Comparison of ENCODE assay signal across 26 mouse cellular contexts in the genomic region with DNA sequence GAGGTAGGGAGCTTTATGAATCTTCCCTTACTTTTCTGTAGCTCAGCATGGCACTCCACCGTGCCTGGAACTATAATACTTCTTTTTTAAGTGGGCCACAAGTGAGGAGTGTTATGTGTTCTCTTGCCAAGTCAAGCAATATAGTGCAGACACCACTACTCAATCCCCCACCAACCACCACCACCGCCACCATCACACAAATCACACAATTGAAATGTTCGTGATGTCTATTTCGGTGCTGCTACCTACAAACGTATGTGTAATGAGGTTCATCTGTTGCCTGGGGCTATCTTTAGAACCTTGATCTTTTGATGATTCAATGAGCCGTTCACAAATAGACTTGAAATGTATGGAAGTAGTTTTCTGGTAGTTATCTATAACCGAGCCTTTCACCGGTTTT.
DNase-seq lines count a peak whose midpoint lies in the region; ATAC-seq lines count a peak whose summit lies in the region.
"Had no signal": no experiment of that assay in that cellular context is flagged by ENCODE, and none has a peak within 500 bp of the region (broad histone marks: within the 10 kb centered on the region; RNA-seq: fewer than 3 reads in every experiment).

No protein-coding gene starts in this region.

- intact Hi-C loops in left cerebral cortex, postnatal 4 days (cut with DNase I): no loop called here
- intact Hi-C loops in left cerebral cortex, postnatal 14 days (cut with DNase I): no loop called here

- ATAC-seq in monocyte, adult 5-6 weeks (replicated peaks; ENCODE audit: insufficient number of reproducible peaks, low FRiP score, low TSS enrichment, poor library complexity, severe bottlenecking): no peak
- ATAC-seq: forebrain, postnatal 0 days; hindbrain, postnatal 0 days; intestine, embryonic 15.5 days had no signal

- DNase-seq in left cerebral cortex, adult 11 months (ENCODE audit: low spot score): peak; percentile 12
- no peak for DNase-seq in left cerebral cortex, postnatal 4 days
- DNase-seq in frontal cortex, postnatal 14 days (ENCODE audit: low spot score in 2 of 2): peak; percentile 7 to 10
- DNase-seq in left cerebral cortex, postnatal 14 days (ENCODE audit: low spot score in 2 of 2): peak; percentile 9 to 47
- peak; percentile 85 for DNase-seq in telencephalon, adult 2 months (ENCODE audit: low read depth, low spot score)
- DNase-seq in thymus, adult 18-20 months: no peak
- DNase-seq: adrenal gland, postnatal 10 days; cerebellum, adult 11 months; cerebellum, adult 9-10 months; forebrain, postnatal 0 days; gastrocnemius, adult 2 months; gastrocnemius, postnatal 36 days; heart, adult 18-20 months; heart, postnatal 36 days; kidney, adult 8-10 months; kidney, postnatal 10 days; liver, embryonic 13.5 days; lung, embryonic 14.5 days; lung, postnatal 14 days; midbrain, embryonic 14.5 days; spleen, adult 18-20 months; thymus, adult 2 months; thymus, postnatal 36 days had no signal

Comparison
In these comparisons a context has a peak if more than half of its experiments do, and no peak if none do; other contexts are left out.
1. DNase-seq: peak in left cerebral cortex, adult 11 months (single experiment), frontal cortex, postnatal 14 days (2 of 2), left cerebral cortex, postnatal 14 days (2 of 2) and telencephalon, adult 2 months (single experiment); none in left cerebral cortex, postnatal 4 days (single experiment) and thymus, adult 18-20 months (0 of 2).